Mouse (Mus musculus): ENCODE measurements around the gene Dnlz.

DNA sequence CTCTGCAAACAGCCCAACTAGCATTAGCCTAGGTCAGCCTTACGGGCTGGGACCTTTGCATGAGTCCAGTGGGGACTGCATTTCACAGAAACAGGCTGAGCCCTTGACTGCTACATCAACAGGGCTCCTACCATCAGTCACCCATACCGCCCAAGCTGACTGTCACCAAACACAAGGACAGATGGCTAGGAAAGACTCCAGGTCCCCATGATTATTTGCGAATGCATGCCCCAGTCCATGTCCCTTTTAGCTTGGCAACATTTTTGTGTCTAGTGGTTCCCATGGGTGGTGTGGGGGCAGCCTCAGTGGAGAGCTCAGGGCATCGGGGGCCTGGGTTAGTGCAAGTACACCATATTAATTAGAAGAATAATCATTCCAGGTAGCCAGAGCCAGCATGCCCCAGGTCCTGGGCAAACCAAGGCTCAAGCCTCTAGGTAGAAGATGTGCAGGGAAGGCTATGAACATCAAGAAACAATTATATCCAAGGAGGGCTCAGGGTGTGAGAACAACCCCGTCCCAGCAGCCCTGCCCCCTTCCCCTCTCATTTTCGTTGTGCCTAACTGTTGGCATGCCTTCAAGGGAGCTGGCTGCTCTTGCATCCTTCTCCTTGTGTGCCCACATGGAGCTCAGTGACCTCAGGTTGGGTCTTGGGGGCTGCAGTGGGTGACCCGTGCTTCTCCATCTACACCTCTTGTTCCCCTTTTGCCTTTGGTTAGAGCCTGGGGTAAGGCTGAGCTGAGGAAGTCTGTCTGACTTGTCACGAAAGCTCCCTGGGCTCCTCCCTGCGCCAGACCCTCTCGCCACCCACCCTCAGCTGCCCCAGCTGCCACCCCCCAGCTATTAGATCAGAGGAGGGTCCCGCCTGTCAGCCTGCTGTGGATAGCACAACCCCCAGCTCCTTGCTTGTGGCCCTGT lies 1.4 kb upstream of the Dnlz start:
- TF ChIP-seq POLR2A (IDR thresholded peaks at IDR 0.05; ENCODE audit: low read depth, low read length) (no peak), CTCF (IDR thresholded peaks at IDR 0.05; ENCODE audit: extremely low read depth, insufficient read depth, insufficient read length, insufficient replicate concordance) (no peak)
